Mouse (Mus musculus) MEL (cell line): ENCODE measurements at regions not wholly inside any gene's neighbourhood (a gene's known extent, or its start where the extent isn't known, plus 50 kb on each side); places are given as distances from the start of the nearest gene placed in this dataset.

ENCODE experiments used
- DNase-seq: peaks from one replicate; pipeline ENCODE4 v3.0.0; 2011; ENCODE audit warnings: low read depth, low spot score
- H3K27ac ChIP-seq: 2 replicates; pipeline ENCODE4 v1.5.1; 2012; ENCODE audit warnings: low read depth, mild to moderate bottlenecking, control low read depth, low read length, moderate library complexity; ENCODE audit not compliant: control insufficient read depth
- H3K27me3 ChIP-seq, 2 experiments: fragments of 150-350 bp in 1 of 2; sonication (generic) in 1 of 2; 2 replicates each; pipeline ENCODE4 v1.6.1; 2012; ENCODE audit warnings: low read length in 2 of 2, mild to moderate bottlenecking in 2 of 2, improper control_type of control experiment in 1 of 2, moderate library complexity in 1 of 2; ENCODE audit not compliant: insufficient read depth in 2 of 2, control insufficient read depth in 1 of 2
- H3K36me3 ChIP-seq, 2 experiments: 2 replicates each; pipeline ENCODE4 v1.6.1; 2012 to 2014; ENCODE audit warnings: low read length in 2 of 2, improper control_type of control experiment in 1 of 2, inconsistent platforms in 1 of 2, mild to moderate bottlenecking in 1 of 2; ENCODE audit not compliant: insufficient read depth in 2 of 2, control insufficient read depth in 1 of 2
- H3K4me1 ChIP-seq, 2 experiments: fragments of 150-350 bp in 1 of 2; sonication (generic) in 1 of 2; 2 replicates each; pipeline ENCODE4 v1.6.1; 2012; ENCODE audit warnings: low read length in 2 of 2, improper control_type of control experiment in 1 of 2, mild to moderate bottlenecking in 1 of 2; ENCODE audit not compliant: insufficient read depth in 2 of 2, control insufficient read depth in 1 of 2
- H3K4me3 ChIP-seq, 2 experiments: fragments of 150-350 bp in 1 of 2; sonication (generic) in 1 of 2; 2 replicates each; pipeline ENCODE4 v1.5.1; 2012; ENCODE audit warnings: low read depth in 2 of 2, low read length in 2 of 2, mild to moderate bottlenecking in 2 of 2, moderate library complexity in 2 of 2, control low read depth in 1 of 2, improper control_type of control experiment in 1 of 2; ENCODE audit not compliant: control insufficient read depth in 1 of 2, insufficient read depth in 1 of 2
- H3K79me2 ChIP-seq: 2 replicates; pipeline ENCODE4 v1.6.1; 2012; ENCODE audit warnings: mild to moderate bottlenecking, low read length, moderate library complexity; ENCODE audit not compliant: control insufficient read depth, poor library complexity, insufficient read depth
- H3K9ac ChIP-seq: 2 replicates; pipeline ENCODE4 v1.6.1; 2012; ENCODE audit warnings: low read depth, mild to moderate bottlenecking, control low read depth, low read length, moderate library complexity; ENCODE audit not compliant: control insufficient read depth, poor library complexity, severe bottlenecking
- H3K9me3 ChIP-seq: fragments of 150-350 bp; sonication (generic); replicated peaks from 2 replicates; pipeline ENCODE4 v1.6.1; 2012; ENCODE audit warnings: mild to moderate bottlenecking, low read length, improper control_type of control experiment, moderate library complexity; ENCODE audit not compliant: insufficient read depth
- ETS1 ChIP-seq: IDR thresholded peaks from 2 replicates; pipeline ENCODE4 v1.6.1; 2012; ENCODE audit warnings: low read depth, mild to moderate bottlenecking, inconsistent platforms, low read length, improper control_type of control experiment, moderate library complexity
- HCFC1 ChIP-seq: IDR thresholded peaks from 2 replicates; pipeline ENCODE4 v1.6.1; 2012; ENCODE audit warnings: low read depth, mild to moderate bottlenecking, inconsistent platforms, low read length, improper control_type of control experiment, moderate library complexity
- KAT2A ChIP-seq: conservative IDR thresholded peaks from 2 replicates; pipeline ENCODE4 v1.6.1; 2012; ENCODE audit warnings: low read depth, low read length, improper control_type of control experiment, inconsistent platforms
- MAX ChIP-seq: IDR thresholded peaks from 2 replicates; pipeline ENCODE4 v1.6.1; 2011; ENCODE audit warnings: low read length, improper control_type of control experiment
- MYB ChIP-seq: IDR thresholded peaks from 2 replicates; pipeline ENCODE4 v1.6.1; 2011; ENCODE audit warnings: mild to moderate bottlenecking, low read depth, low read length, improper control_type of control experiment
- NELFE ChIP-seq: IDR thresholded peaks from 2 replicates; pipeline ENCODE4 v1.6.1; 2011; ENCODE audit warnings: low read depth, low read length, improper control_type of control experiment
- POLR2A ChIP-seq, 2 experiments: IDR thresholded peaks; 2 replicates each; pipeline ENCODE4 v1.6.1; 2011 to 2012; ENCODE audit warnings: low read length in 2 of 2, mild to moderate bottlenecking in 2 of 2, control low read depth in 1 of 2, improper control_type of control experiment in 1 of 2, low read depth in 1 of 2, moderate library complexity in 1 of 2; ENCODE audit not compliant: control insufficient read depth in 1 of 2, insufficient read depth in 1 of 2, poor library complexity in 1 of 2
- POLR2AphosphoS2 ChIP-seq: IDR thresholded peaks from 2 replicates; pipeline ENCODE4 v1.6.1; 2011; ENCODE audit warnings: low read length, improper control_type of control experiment
- POLR2AphosphoS5 ChIP-seq: IDR thresholded peaks from 2 replicates; pipeline ENCODE4 v1.6.1; 2012; ENCODE audit warnings: low read depth, borderline replicate concordance, mild to moderate bottlenecking, inconsistent platforms, low read length, moderate library complexity, mixed read lengths
- RAD21 ChIP-seq: IDR thresholded peaks from 2 replicates; pipeline ENCODE4 v1.6.1; 2011; ENCODE audit warnings: mild to moderate bottlenecking, low read depth, low read length, improper control_type of control experiment
- UBTF ChIP-seq: IDR thresholded peaks from 2 replicates; pipeline ENCODE4 v1.6.1; 2012; ENCODE audit warnings: low read depth, mild to moderate bottlenecking, inconsistent platforms, low read length, improper control_type of control experiment, moderate library complexity, borderline replicate concordance; ENCODE audit not compliant: insufficient read depth
- USF1 ChIP-seq: IDR thresholded peaks from 2 replicates; pipeline ENCODE4 v1.6.1; 2014; ENCODE audit warnings: low read depth, mild to moderate bottlenecking, inconsistent platforms, low read length, improper control_type of control experiment, moderate library complexity

DNA sequence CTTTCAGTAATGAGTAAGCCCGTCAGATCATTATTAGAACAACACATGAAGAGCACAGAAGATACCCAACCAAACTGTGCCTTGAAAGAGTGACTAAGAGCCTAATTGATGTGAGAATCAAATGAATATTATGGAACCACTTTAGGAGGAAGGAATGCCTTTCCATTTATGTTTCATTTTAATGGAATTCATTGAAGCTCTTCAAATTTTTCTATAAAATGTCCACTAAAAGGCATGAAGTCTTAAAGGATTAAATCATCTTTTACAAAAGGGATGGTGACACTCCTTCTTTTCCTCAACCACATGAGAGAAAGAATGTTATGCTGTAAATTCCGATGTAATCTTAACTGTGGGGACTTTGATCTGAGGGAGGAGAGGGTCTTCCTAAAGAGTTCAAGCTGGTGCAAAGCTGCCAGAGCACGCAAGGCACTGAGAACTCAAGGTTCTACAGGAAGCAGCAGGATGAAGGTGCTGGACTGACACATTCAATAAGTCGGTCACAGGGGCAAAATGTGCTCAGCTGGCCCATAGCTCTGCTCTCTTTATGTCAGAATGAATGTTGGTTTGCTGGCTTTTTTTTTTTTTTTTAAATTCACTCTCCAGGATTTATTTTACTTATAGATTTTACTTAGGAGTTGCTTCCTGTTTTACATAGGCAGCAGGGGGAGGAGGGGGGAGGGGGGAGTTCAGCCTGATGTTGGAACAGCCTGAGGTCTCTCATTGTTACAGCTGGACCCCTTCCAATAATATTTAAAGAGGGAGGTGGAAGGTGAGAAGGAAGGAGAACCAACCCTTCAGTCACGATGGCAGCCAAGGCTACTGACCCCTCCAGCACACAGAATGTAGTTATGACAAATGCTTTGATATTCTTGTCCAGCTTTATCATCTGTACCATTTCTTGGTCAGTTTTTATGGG, 198.8 kb upstream of the Mmadhc start:
- Histone ChIP-seq H3K9me3 (no peaks in the 10 kb centered on the region), H3K4me3 (no peak overlapping the region), H3K36me3 (no peaks in the 10 kb centered on the region), H3K27me3 (no peaks in the 10 kb centered on the region), H3K4me1 (0 out of 4 replicates have a peak, but pooled peaks cover 0 to 2% of the 10 kb centered on the region in 2 experiments), H3K79me2 (no peaks in the 10 kb centered on the region), H3K9ac (no peak overlapping the region), H3K27ac (no peak overlapping the region)
- TF ChIP-seq NELFE, result no peak
- no peak for TF ChIP-seq USF1
- TF ChIP-seq HCFC1, result no peak
- no peak for TF ChIP-seq POLR2AphosphoS5
- no peak for TF ChIP-seq POLR2A (IDR thresholded peaks at IDR 0.05; ENCODE audit: control insufficient read depth in 1 of 2, insufficient read depth in 1 of 2, low read depth in 1 of 2, low read length in 2 of 2, poor library complexity in 1 of 2)
- no peak for DNase-seq

DNA sequence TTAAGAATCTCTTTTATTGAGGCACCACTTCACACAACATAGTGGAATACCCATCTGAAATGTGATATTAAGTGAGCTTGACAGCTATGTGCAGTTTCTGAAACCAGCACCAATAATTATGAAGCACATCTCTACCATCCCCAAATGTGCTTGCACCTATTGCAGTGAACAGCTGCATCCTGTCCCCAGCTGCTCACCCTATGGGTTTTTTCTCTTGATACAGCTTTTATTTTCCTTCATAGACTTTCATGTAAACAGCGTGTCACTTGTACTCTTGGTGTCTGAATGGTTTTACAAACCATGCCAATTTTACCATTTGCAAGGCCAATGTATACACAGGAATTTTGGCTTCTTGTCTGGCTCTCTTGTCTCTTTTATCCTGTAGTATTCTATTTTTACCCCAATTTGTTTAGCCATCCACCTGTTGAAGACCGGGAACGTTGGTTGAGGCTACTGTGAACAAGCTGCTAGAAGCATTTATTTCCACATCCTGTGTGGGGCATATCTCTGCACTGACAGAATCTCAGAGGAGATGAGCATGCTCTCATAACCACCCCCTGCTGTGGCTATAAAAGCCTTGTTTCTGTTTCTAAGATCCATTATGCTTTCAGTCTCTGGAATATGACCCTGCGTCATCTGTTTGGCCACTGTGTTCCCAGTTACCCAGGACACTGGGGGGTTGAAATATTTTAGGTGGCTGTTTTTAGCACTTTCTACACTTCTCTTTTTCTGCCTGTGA, 197.2 kb upstream of the Mmadhc start:
- Histone ChIP-seq H3K36me3 (no peaks in the 10 kb centered on the region), H3K27me3 (no peaks in the 10 kb centered on the region), H3K4me1 (0 out of 4 replicates have a peak, but pooled peaks cover 0 to 2% of the 10 kb centered on the region in 2 experiments), H3K9ac (no peak overlapping the region), H3K79me2 (no peaks in the 10 kb centered on the region), H3K4me3 (no peak overlapping the region), H3K27ac (no peak overlapping the region), H3K9me3 (no peaks in the 10 kb centered on the region)
- TF ChIP-seq KAT2A (no peak), MYB (no peak), POLR2AphosphoS2 (no peak), MAX (no peak), NELFE (no peak), ETS1 (no peak), RAD21 (no peak)
- no peak for DNase-seq

GRCm38 (mm10) chr2:50463799-50464198, 167.2 kb upstream of the Mmadhc start:
- H3K4me3 ChIP-seq, result no peak overlapping the region
- H3K9me3 ChIP-seq, result no peaks in the 10 kb centered on the region
- TF ChIP-seq UBTF (no peak), ETS1 (no peak), MYB (no peak), KAT2A (no peak), RAD21 (no peak)
- H3K27me3 ChIP-seq, result no peaks in the 10 kb centered on the region
- H3K4me1 ChIP-seq, result no peaks in the 10 kb centered on the region
- DNase-seq, result no peak
- H3K27ac ChIP-seq, result no peak overlapping the region
- no peaks in the 10 kb centered on the region for H3K79me2 ChIP-seq
- no peaks in the 10 kb centered on the region for H3K36me3 ChIP-seq
- H3K9ac ChIP-seq, result no peak overlapping the region
